Mouse (Mus musculus): ENCODE measurements around the gene Chchd2. TPM values are rescaled to one million over a fixed set of nuclear protein-coding genes. Genes with fewer than 3 reads are reported as not detected.

Chchd2 gene
- total RNA-seq, 2 experiments from 2014 or later, result 1,029 to 1,056 TPM

DNA sequence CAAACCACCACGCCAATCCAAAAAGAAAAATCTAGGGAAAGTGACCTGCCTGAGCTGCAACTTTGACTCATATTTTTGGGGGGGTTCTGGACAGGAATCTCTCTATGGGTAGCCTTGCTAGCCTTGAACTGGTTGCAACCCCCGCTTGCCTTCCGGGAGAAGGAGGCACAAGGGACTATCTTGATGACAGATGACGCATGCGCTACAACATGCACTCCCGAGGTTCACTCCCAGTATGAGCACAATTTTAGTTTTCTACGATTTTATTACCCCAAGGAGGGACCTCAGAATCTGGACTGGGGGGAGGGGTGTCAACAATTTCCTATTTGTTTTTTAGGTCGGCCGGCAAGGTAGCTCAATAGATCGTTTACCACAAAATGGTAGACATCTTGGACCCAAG, 999 bp downstream of the Chchd2 start:
- intact Hi-C loops (cut with DNase I), result loop anchor here (2.0 kb wide), 1 partner anchor 215 kb away; the partner anchor contains the start of gene Zfp11
- no peak for DNase-seq (ENCODE audit: low spot score)

DNA sequence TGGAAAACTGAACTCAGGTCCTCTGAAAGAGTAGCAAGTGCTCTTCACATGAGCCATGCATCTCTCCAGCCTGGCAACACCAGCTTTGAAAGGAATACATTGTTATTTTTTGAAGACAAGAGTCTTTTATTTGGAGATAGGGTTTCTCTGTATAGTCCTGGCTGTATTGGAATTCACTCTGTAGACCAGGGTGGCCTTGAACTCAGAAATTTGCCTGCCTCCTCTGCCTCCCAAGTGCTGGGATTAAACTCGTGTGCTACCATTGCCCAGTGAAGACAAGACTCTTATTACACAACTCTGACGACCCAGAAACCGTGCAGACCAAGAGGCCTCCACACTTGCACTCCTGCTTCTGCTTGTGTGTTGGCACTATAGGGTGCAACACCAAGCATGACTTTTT, 7.4 kb downstream of the Chchd2 start:
- intact Hi-C loops (cut with DNase I), result loop anchor here (5.0 kb wide), 1 partner anchor 268 kb away; no protein-coding TSS in a partner anchor
- no peak for DNase-seq (ENCODE audit: low spot score)

DNA sequence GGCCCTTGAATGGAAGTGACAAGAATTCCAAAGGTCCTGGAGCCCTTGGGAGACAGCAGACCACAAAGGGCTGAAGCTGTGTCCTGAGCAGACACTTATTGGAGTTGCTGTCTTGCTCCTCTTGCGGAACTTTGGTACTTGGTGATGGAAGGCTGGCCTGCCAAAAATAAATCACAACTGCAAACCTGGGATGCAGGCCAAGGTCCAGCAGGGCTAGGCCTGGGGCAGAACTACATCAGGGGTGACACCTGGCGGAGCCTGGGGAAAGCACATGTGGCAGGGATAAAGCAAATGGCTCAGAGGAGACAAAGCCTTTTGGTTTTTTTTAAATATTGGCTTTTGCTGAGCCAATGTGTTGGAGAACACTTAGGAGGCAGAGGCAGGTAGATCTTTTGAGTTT, 8.3 kb downstream of the Chchd2 start:
- DNase-seq (ENCODE audit: low spot score), result peak; percentile 61
- intact Hi-C loops (cut with DNase I), result loop anchor here (5.0 kb wide), 1 partner anchor 267 kb away; no protein-coding TSS in a partner anchor

- peak; percentile 27 for DNase-seq (ENCODE audit: low spot score)
- intact Hi-C loops (cut with DNase I), result loop anchor here (5.0 kb wide), 1 partner anchor 266 kb away; no protein-coding TSS in a partner anchor
Observed at GRCm38 (mm10) chr5:129877731-129878455, 9.4 kb downstream of the Chchd2 start.

DNA sequence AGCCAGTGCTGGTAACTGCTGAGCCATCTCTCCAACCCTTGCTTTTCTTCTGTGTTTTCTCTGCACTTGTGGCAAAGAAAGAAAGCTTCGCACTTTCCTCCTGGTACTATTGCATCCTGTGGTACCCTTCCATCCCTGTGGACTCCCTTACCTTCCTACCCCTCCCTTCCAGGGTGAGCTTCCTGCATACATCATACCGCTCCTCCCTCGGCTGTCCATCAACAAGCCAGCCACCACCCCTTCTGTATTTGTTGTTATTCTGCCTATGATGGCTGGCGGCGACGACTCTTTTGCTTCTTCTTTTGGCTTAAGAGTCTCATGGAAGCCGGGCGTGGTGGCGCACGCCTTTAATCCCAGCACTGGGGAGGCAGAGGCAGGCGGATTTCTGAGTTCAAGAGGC, 12.2 kb downstream of the Chchd2 start:
- intact Hi-C loops (cut with DNase I), result loop anchor here (5.0 kb wide), 1 partner anchor 263 kb away; no protein-coding TSS in a partner anchor
- DNase-seq (ENCODE audit: low spot score), result no peak

GRCm38 (mm10) chr5:129873942-129874341, 13.3 kb downstream of the Chchd2 start:
- intact Hi-C loops (cut with DNase I), result no loop called here
- DNase-seq (ENCODE audit: low spot score), result no peak

GRCm38 (mm10) chr5:129871238-129871637, 16.0 kb downstream of the Chchd2 start:
- intact Hi-C loops (cut with DNase I), result no loop called here
- DNase-seq (ENCODE audit: low spot score), result no peak

GRCm38 (mm10) chr5:129869238-129869995, 17.9 kb downstream of the Chchd2 start:
- intact Hi-C loops (cut with DNase I), result no loop called here

GRCm38 (mm10) chr5:129865841-129866240, 21.4 kb downstream of the Chchd2 start:
- no peak for DNase-seq (ENCODE audit: low spot score)

More at GRCm38 (mm10) chr5:129869238-129869995, 17.9 kb downstream of the Chchd2 start:
- no peak for DNase-seq (ENCODE audit: low spot score)

DNA sequence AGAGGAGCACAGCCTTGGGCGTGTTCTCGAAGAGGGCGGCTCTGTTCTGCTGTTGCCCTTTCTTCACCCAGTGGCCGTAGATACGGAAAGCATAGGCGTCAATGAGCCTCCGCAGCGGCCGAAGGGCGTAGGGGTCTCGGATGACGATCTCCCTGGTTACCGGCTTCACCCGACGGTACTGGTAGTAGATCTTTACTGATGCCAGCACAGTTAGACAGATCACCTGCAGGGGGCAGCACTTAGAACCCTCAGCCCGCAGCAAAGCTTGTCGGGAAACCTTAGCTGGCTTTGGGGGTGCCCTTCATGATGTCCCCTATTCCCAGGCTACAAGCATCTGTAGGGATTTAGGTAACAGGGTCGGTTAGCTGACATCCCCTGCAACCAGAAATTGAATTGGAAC, 22.8 kb downstream of the Chchd2 start:
- DNase-seq (ENCODE audit: low spot score), result no peak
- intact Hi-C loops (cut with DNase I), result no loop called here

More at GRCm38 (mm10) chr5:129865841-129866240, 21.4 kb downstream of the Chchd2 start:
- intact Hi-C loops (cut with DNase I), result no loop called here

DNA sequence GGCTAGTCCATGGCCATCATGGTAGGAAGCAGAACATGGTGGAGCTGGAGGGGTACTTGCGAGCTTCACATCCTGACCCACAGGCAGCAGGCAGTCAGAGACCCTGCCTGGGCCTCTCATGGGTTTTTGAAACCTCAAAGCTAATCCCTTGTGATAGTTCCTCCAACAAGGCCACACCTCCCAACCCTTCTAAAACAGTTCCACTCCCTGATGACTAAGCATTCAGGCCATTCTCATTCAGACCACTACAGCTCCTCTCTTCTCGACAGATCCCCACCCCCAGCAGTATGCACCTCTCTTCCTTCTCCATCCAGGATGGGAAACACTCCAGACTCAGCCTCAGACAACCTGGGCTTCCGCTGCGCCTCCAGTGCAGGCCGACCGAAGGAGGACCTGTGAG, 24.9 kb downstream of the Chchd2 start:
- no peak for DNase-seq (ENCODE audit: low spot score)
- intact Hi-C loops (cut with DNase I), result no loop called here

GRCm38 (mm10) chr5:129856414-129856813, 30.9 kb downstream of the Chchd2 start:
- intact Hi-C loops (cut with DNase I), result no loop called here
- DNase-seq (ENCODE audit: low spot score), result no peak

DNA sequence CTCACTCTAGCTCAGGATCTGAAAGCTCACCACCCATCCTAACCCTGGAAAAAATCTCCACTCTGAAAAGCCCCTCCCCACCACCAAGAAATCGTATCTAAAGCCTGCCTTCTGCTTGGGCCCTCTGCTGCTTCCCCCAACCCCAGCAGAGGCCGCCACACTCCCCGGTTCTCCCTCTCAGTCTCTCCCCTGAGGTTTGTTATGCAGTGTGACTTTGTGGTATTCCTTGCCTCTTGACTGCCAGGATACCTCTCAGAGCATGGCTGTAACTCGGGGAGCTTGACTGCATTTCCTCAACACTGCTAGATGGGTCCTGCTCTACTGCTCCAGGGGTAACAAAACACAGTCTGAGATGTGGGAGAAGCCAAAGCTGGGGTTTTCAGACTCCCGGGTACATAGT, 32.1 kb downstream of the Chchd2 start:
- intact Hi-C loops (cut with DNase I), result no loop called here
- DNase-seq (ENCODE audit: low spot score), result no peak

DNA sequence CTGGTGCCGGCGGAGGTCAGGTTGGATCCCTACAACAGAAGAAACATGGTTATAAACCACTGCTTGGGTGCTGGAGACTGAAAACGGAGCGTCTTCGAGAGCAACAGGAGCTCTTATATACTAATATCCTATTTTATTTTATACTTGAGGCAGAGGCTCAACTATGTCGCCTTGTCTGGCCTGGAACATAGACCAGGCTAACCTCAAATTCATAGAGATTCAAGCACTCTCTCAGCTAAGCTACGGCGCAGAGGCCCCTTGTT, 39.8 kb downstream of the Chchd2 start:
- DNase-seq (ENCODE audit: low spot score), result no peak
- intact Hi-C loops (cut with DNase I), result no loop called here

- peak; percentile 94 for DNase-seq (ENCODE audit: low spot score)
Observed at GRCm38 (mm10) chr5:129846752-129847557, 40.3 kb downstream of the Chchd2 start, which contains the start of gene Sumf2. Gene Sumf2 (plus strand): TSS chr5:129846986.

GRCm38 (mm10) chr5:129844848-129845247, 42.4 kb downstream of the Chchd2 start:
- no peak for DNase-seq (ENCODE audit: low spot score)
- intact Hi-C loops (cut with DNase I), result no loop called here

More at GRCm38 (mm10) chr5:129846752-129847557, 40.3 kb downstream of the Chchd2 start, which contains the start of gene Sumf2:
- intact Hi-C loops (cut with DNase I), result no loop called here

Measured in heart, postnatal 25 days (tissue).